Mouse (Mus musculus) stomach, embryonic 15.5 days (tissue): ENCODE measurements around the gene Stxbp1. TPM values are rescaled to one million over a fixed set of nuclear protein-coding genes. Genes with fewer than 3 reads are reported as not detected.

Experiments used
- ATAC-seq: fragments of 200-750 bp; cut with Nextera tagmentation; 2 replicates; pipeline ENCODE4 v1.8.0; 2017; ENCODE audit warnings: low read depth, moderate number of reproducible peaks, moderate TSS enrichment; ENCODE audit not compliant: insufficient read depth, low FRiP score
- H3K27ac ChIP-seq: fragments of 300-500 bp; sonication (generic); 2 replicates; pipeline ENCODE4 v1.5.1; 2015; ENCODE audit warnings: mild to moderate bottlenecking, inconsistent platforms
- H3K27me3 ChIP-seq: fragments of 300-500 bp; sonication (generic); replicated peaks from 2 replicates; pipeline ENCODE4 v1.6.1; 2015; ENCODE audit warnings: inconsistent platforms
- H3K36me3 ChIP-seq: fragments of 300-500 bp; sonication (generic); 2 replicates; pipeline ENCODE4 v1.6.1; 2015; ENCODE audit warnings: inconsistent platforms
- H3K4me1 ChIP-seq: fragments of 300-500 bp; sonication (generic); 2 replicates; pipeline ENCODE4 v1.6.1; 2015; ENCODE audit warnings: inconsistent platforms
- H3K4me2 ChIP-seq: fragments of 300-500 bp; sonication (generic); 2 replicates; pipeline ENCODE4 v1.6.1; 2015; ENCODE audit warnings: mild to moderate bottlenecking, inconsistent platforms
- H3K4me3 ChIP-seq: fragments of 300-500 bp; sonication (generic); replicated peaks from 2 replicates; pipeline ENCODE4 v1.5.1; 2015; ENCODE audit warnings: inconsistent platforms
- H3K9ac ChIP-seq: fragments of 300-500 bp; sonication (generic); 2 replicates; pipeline ENCODE4 v1.6.1; 2015; ENCODE audit warnings: inconsistent platforms
- H3K9me3 ChIP-seq: fragments of 300-500 bp; sonication (generic); 2 replicates; pipeline ENCODE4 v1.6.1; 2016; ENCODE audit warnings: inconsistent platforms
- WGBS: fragments of 180-500 bp; shearing (Covaris S2); methylation state at CpG from one replicate; pipeline ENCODE4 v1.1.7; 2015; 5-methylcytosine and 5-hydroxymethylcytosine counted together
- polyA plus RNA-seq: library from polyadenylated mRNA; unstranded; fragments of >200 nt; fragmentation: Nextera tagmentation; extraction: Ambion mirVana; gene quantifications from 2 replicates; pipeline ENCODE4 v1.2.1, GENCODE M21; 2015

Stxbp1 gene
- polyA plus RNA-seq, 1 experiment from 2014 or later, result 20.0 TPM

- Histone ChIP-seq H3K9ac (no peak overlapping the region; the same call in 1 of the 2 replicates), H3K4me1 (peaks cover 82% of the 10 kb centered on the region), H3K9me3 (no peaks in the 10 kb centered on the region), H3K4me3 (no peak overlapping the region), H3K27me3 (no peaks in the 10 kb centered on the region), H3K27ac (peak overlapping the region; percentile 95), H3K36me3 (no peaks in the 10 kb centered on the region), H3K4me2 (peak overlapping the region; percentile 21)
- ATAC-seq, result peak; percentile 23; the same call in 1 of the 2 replicates
- 16% methylated on average over 3 of the region's 3 CpGs for WGBS
Observed at GRCm38 (mm10) chr2:32881723-32882122, 34.7 kb upstream of the Stxbp1 start.

- H3K9ac ChIP-seq, result no peak overlapping the region
- peaks cover 79% of the 10 kb centered on the region for H3K4me1 ChIP-seq
- WGBS, result 24% methylated on average over 6 of the region's 6 CpGs
- peak overlapping the region; percentile 95 for H3K27ac ChIP-seq
- H3K36me3 ChIP-seq, result no peaks in the 10 kb centered on the region
- no peak for ATAC-seq
- H3K27me3 ChIP-seq, result no peaks in the 10 kb centered on the region
- H3K4me3 ChIP-seq, result no peak overlapping the region; the same call in 1 of the 2 replicates
- peak overlapping the region; percentile 21 for H3K4me2 ChIP-seq
- H3K9me3 ChIP-seq, result no peaks in the 10 kb centered on the region
Observed at GRCm38 (mm10) chr2:32881054-32881453, 34.0 kb upstream of the Stxbp1 start.

DNA sequence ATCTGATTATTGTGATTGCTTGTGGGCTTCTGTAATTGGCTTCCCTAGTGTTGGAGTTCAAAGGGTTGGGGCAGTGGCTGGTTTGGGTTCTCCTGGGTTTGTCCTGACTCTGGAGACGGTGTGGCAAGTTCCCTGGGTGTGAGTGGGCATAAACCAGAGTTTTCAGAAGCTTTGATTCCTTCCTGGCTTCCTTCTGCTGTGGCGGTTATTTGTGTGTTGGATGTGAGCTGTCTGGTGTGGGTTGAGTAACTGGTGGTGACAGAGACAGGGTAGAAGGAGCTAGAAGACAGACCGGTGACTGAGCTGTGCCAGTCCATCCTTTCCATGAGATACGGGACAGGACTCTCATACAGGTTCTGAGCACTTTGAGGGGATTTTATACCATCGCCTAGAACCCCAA lies 32.5 kb upstream of the Stxbp1 start:
- Histone ChIP-seq H3K27ac (peak overlapping the region; percentile 95), H3K9ac (no peak overlapping the region), H3K4me3 (0 out of 2 replicates have a peak overlapping the region, but pooled peaks have one; percentile 83), H3K36me3 (no peaks in the 10 kb centered on the region), H3K27me3 (no peaks in the 10 kb centered on the region), H3K9me3 (no peaks in the 10 kb centered on the region), H3K4me2 (peak overlapping the region; percentile 85), H3K4me1 (peaks cover 78% of the 10 kb centered on the region)
- no peak for ATAC-seq
- 72% methylated on average over 5 of the region's 5 CpGs for WGBS

GRCm38 (mm10) chr2:32878396-32878795 lies 31.4 kb upstream of the Stxbp1 start:
- Histone ChIP-seq H3K4me2 (peak overlapping the region; percentile 85), H3K27me3 (no peaks in the 10 kb centered on the region), H3K36me3 (no peaks in the 10 kb centered on the region), H3K4me1 (peaks cover 78% of the 10 kb centered on the region), H3K9ac (peak overlapping the region; percentile 9; the same call in 1 of the 2 replicates), H3K9me3 (no peaks in the 10 kb centered on the region), H3K4me3 (peak overlapping the region; percentile 83), H3K27ac (peak overlapping the region; percentile 95)
- WGBS, result 54% methylated on average over 3 of the region's 3 CpGs
- ATAC-seq, result no peak

- no peak for ATAC-seq
- H3K9ac ChIP-seq, result peak overlapping the region; percentile 94; the same call in 1 of the 2 replicates
- H3K4me3 ChIP-seq, result peak overlapping the region; percentile 83
- 44% methylated on average over 6 of the region's 6 CpGs for WGBS
- H3K4me1 ChIP-seq, result peaks cover 73% of the 10 kb centered on the region
- H3K9me3 ChIP-seq, result no peaks in the 10 kb centered on the region
- H3K36me3 ChIP-seq, result no peaks in the 10 kb centered on the region
- no peaks in the 10 kb centered on the region for H3K27me3 ChIP-seq
- H3K4me2 ChIP-seq, result peak overlapping the region; percentile 85
- peak overlapping the region; percentile 95 for H3K27ac ChIP-seq
Observed at GRCm38 (mm10) chr2:32877761-32878393, 30.8 kb upstream of the Stxbp1 start.

- peak overlapping the region; percentile 95 for H3K27ac ChIP-seq
- H3K4me3 ChIP-seq, result peak overlapping the region; percentile 83
- peak overlapping the region; percentile 94; the same call in 1 of the 2 replicates for H3K9ac ChIP-seq
- H3K9me3 ChIP-seq, result no peaks in the 10 kb centered on the region
- H3K4me1 ChIP-seq, result peaks cover 68% of the 10 kb centered on the region
- no peaks in the 10 kb centered on the region for H3K27me3 ChIP-seq
- peak overlapping the region; percentile 85 for H3K4me2 ChIP-seq
- no peaks in the 10 kb centered on the region for H3K36me3 ChIP-seq
- whole genome bisulfite sequencing, result 21% methylated on average over 5 of the region's 5 CpGs
- no peak for ATAC-seq
Observed at GRCm38 (mm10) chr2:32877303-32877702, 30.3 kb upstream of the Stxbp1 start.

DNA sequence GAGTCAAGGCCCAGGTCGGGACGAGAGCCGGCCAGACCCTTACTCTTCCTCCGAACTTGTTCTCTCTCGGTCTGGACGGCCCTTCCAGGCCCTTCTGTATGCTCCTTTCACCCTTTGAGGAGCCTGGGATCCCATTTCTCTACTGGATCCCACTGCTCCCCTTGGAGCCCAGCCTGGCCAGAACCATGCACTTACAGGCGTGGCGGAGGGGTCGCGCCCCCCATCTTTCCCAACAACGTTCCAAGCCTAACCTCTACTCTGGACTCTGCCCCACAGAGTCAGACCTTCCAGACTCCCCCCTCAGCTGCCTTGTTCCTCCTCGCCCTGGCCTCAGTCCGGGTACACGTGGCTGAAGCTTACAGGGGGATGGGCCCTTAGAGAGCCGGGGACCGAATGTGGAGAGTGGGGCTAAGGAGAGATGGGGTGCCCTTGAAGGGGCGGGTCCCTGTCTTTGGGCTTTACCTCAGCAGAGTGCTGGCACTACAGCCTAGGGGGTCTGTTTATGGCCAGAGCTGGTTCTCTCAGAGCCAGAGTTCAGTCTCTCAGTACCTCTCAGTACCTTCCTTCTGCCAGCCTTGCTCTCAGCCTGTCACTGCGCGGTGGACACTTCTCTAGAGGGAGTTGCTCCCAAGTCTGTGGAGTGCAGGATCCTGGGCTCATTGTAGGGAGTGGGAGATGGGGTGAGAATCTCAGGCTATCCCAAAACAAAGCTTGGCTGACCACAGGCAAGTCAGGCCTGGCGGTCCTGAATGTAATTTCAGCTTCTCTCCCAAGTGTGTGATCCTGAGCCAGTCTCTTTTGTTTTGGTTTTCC lies 29.7 kb upstream of the Stxbp1 start:
- no peaks in the 10 kb centered on the region for H3K36me3 ChIP-seq
- peak overlapping the region; percentile 83 for H3K4me3 ChIP-seq
- peak overlapping the region; percentile 94 for H3K9ac ChIP-seq
- WGBS, result 2% methylated on average over 20 of the region's 20 CpGs
- no peak for ATAC-seq
- peak overlapping the region; percentile 85 for H3K4me2 ChIP-seq
- H3K4me1 ChIP-seq, result peaks cover 64% of the 10 kb centered on the region
- no peaks in the 10 kb centered on the region for H3K27me3 ChIP-seq
- H3K9me3 ChIP-seq, result no peaks in the 10 kb centered on the region
- H3K27ac ChIP-seq, result peak overlapping the region; percentile 95

GRCm38 (mm10) chr2:32875675-32876489 lies 28.8 kb upstream of the Stxbp1 start, which contains the start of gene Fam129b:
Gene Fam129b (plus strand): TSS chr2:32876114.
- WGBS, result under 1% methylated on average over 60 of the region's 68 CpGs
- H3K4me3 ChIP-seq, result peak within 1 kb of the TSS; percentile 83

DNA sequence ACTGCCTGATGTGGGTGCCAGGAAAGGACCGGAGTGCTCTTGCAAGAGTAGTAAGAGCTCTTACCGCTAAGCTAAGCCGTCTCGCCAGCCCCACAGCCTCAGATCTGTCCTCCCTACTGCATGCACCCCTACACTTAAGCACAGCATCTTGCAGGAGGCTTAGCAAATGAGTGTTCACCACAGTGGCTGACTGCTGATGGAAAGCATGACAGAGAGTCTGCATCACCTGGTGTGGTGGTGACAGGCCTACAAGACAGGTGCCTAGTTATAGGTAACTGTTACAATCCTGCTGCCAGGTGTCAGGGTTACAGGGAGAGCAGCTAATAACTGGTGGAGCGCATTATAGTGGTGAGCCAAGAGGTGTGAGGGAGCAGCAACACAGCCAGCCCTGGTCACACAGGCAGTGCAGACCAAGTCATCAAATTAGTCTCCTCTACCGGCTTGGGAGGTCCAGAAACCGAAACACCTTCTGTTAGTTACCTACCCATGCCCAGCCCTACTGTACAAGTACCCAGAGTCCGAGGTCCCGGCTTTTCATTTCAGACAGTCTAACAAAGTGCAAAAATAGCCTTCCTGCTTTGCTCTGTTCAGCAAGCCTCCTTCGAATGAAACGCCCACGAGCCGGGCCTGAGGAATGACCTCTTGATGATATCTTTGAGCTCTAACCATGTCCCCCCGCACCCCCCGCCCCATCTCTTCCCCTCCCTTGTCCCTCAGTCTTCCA lies 28.1 kb upstream of the Stxbp1 start:
- H3K27ac ChIP-seq, result peak overlapping the region; percentile 95
- H3K4me2 ChIP-seq, result peak overlapping the region; percentile 85
- ATAC-seq, result no peak
- no peaks in the 10 kb centered on the region for H3K36me3 ChIP-seq
- no peaks in the 10 kb centered on the region for H3K27me3 ChIP-seq
- peak overlapping the region; percentile 94 for H3K9ac ChIP-seq
- no peaks in the 10 kb centered on the region for H3K9me3 ChIP-seq
- 7% methylated on average over 15 of the region's 15 CpGs for WGBS
- H3K4me1 ChIP-seq, result peaks cover 53% of the 10 kb centered on the region
- H3K4me3 ChIP-seq, result peak overlapping the region; percentile 83

More at GRCm38 (mm10) chr2:32875675-32876489, 28.8 kb upstream of the Stxbp1 start, which contains the start of gene Fam129b:
- H3K9ac ChIP-seq, result peak within 1 kb of the TSS; percentile 94
- H3K36me3 ChIP-seq, result no peaks in the 10 kb centered on the region
- no peaks in the 10 kb centered on the region for H3K27me3 ChIP-seq
- peak within 1 kb of the TSS; percentile 95 for H3K27ac ChIP-seq
- peak; percentile 82 for ATAC-seq
- H3K4me2 ChIP-seq, result peak within 1 kb of the TSS; percentile 85
- H3K4me1 ChIP-seq, result peaks cover 56% of the 10 kb centered on the region
- H3K9me3 ChIP-seq, result no peaks in the 10 kb centered on the region

GRCm38 (mm10) chr2:32874070-32874469 lies 27.0 kb upstream of the Stxbp1 start:
- H3K9ac ChIP-seq, result no peak overlapping the region
- no peak for ATAC-seq
- H3K27ac ChIP-seq, result peak overlapping the region; percentile 95
- H3K36me3 ChIP-seq, result no peaks in the 10 kb centered on the region
- H3K4me1 ChIP-seq, result peaks cover 50% of the 10 kb centered on the region
- no peaks in the 10 kb centered on the region for H3K27me3 ChIP-seq
- H3K4me2 ChIP-seq, result peak overlapping the region; percentile 85; the same call in 1 of the 2 replicates
- no peaks in the 10 kb centered on the region for H3K9me3 ChIP-seq
- H3K4me3 ChIP-seq, result peak overlapping the region; percentile 83
- 71% methylated on average over 3 of the region's 3 CpGs for WGBS
